Mouse (Mus musculus): Measurements from ENCODE around the gene Osbpl7.

DNA sequence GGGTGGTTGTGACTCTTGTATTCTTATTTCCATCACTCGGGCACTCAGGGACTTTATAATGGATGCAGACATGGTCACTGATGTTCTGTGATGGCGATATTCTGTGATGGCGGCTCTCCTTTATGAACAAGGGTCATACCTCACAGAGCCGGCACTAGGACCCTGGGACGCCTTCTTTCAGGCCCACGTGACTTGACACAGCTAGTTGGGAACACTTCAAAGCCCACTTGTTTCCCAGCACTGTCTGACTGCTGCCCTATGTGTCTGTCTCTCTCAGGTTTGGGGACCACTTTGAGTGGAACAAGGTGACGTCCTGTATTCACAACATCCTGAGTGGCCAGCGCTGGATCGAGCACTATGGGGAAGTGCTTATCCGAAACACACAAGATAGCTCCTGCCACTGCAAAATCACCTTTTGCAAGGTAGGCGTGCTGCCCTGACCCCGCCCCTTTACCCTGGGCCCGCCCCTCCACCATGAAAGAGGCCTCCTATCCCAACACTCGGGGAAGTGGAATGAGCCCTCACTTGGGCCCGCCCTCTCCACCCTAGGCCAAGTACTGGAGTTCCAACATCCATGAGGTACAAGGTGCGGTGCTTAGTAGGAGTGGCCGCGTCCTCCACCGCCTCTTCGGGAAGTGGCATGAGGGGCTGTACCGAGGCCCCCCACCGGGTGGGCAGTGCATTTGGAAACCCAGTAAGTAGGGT is 16.4 kb downstream of the Osbpl7 start:
- TF ChIP-seq TCF3 (IDR thresholded peaks at IDR 0.05; ENCODE audit: insufficient read length, low read depth) (no peak), POLR2A (IDR thresholded peaks at IDR 0.05; ENCODE audit: insufficient read length, low read depth) (no peak), POLR2AphosphoS2 (IDR thresholded peaks at IDR 0.05; ENCODE audit: insufficient read length, low read depth) (no peak)

All from myocyte (in vitro differentiated cells).